Comparison of ENCODE assay signal across 7 mouse cellular contexts in genomic region chr4:86024573-86025160, GRCm38 (mm10).
DNase-seq lines count a peak whose midpoint lies in the region; ATAC-seq and TF ChIP-seq lines count a peak whose summit lies in the region.

No protein-coding gene starts in this region.

- H3K4me3 ChIP-seq in left cerebral cortex, adult 2 months = no peak overlapping the region
- no peak overlapping the region for H3K4me3 ChIP-seq in kidney, embryonic 14.5 days (ENCODE audit: low read length)

- H3K4me2 ChIP-seq in kidney, embryonic 14.5 days (replicated peaks; ENCODE audit: low read depth, low read length) = no peak overlapping the region

- 0 out of 2 replicates have a peak, but pooled peaks have one; percentile 39 for ATAC-seq in kidney, embryonic 14.5 days (ENCODE audit: low FRiP score, low TSS enrichment)
- no peak for ATAC-seq in CD4-positive, CD25-positive, alpha-beta regulatory T cell, adult 4 months

- no peaks in the 10 kb centered on the region for H3K36me3 ChIP-seq in kidney, embryonic 14.5 days (ENCODE audit: control insufficient read depth, insufficient read depth, low read length)

- no peaks in the 10 kb centered on the region for H3K27me3 ChIP-seq in kidney, embryonic 14.5 days (ENCODE audit: control insufficient read depth, insufficient read depth, low read length)

- intact Hi-C loops in left cerebral cortex, adult 2 months (cut with DNase I) = loop anchor here (1.0 to 10.0 kb wide), 2 partner anchors 193 to 520 kb away; no protein-coding TSS in a partner anchor

- WGBS in kidney, embryonic 14.5 days = 24% methylated on average over 8 of the region's 8 CpGs

- TF ChIP-seq CTCF in left cerebral cortex, adult 2 months (IDR thresholded peaks at IDR 0.05) = peak; percentile 84

- DNase-seq in left cerebral cortex, adult 2 months (ENCODE audit: extremely low spot score in 1 of 2, low spot score in 2 of 2) = peak; percentile 29 to 34
- DNase-seq in left cerebral cortex, adult 11 months (ENCODE audit: low spot score) = no peak
- peak; percentile 67 for DNase-seq in NIH3T3 (ENCODE audit: low read depth)
- peak; percentile 24 for DNase-seq in cerebellum, adult 8-10 months
- peak; percentile 60 for DNase-seq in lung, postnatal 14 days

- H3K27ac ChIP-seq in left cerebral cortex, adult 2 months = no peak overlapping the region
- H3K27ac ChIP-seq in kidney, embryonic 14.5 days (ENCODE audit: low read depth, low read length) = no peak overlapping the region

- no peak overlapping the region for H3K9ac ChIP-seq in kidney, embryonic 14.5 days (ENCODE audit: low read depth, low read length)

- no peaks in the 10 kb centered on the region for H3K4me1 ChIP-seq in kidney, embryonic 14.5 days (ENCODE audit: control insufficient read depth, insufficient read depth, low read length)

- no peaks in the 10 kb centered on the region for H3K9me3 ChIP-seq in kidney, embryonic 14.5 days (ENCODE audit: control insufficient read depth, low read length)
